Comparison of ENCODE assay signal across 12 mouse cellular contexts in the genomic region with DNA sequence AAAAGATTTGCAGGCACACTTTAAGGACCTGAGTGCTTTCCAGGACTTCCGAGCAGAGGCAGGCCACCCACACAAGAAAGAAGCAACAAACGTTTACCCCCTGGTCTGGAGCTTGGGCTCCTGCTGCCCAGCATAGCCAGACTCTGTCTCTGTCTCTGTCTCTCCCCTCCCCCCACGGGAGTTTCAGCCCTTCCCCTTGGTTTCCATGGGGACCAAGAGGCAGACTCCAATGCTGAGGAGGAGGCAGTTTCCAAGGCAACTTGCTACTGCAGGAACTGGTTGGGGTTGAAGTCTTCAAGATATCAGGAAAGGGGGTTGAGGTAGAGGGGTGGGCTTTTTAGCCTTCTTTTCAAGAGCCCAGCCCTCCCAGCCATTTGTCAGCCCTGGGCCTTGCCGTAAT. TPM values are rescaled to one million over a fixed set of nuclear protein-coding genes. Genes with fewer than 3 reads are reported as not detected.
A peak's percentile ranks its signal among the peaks of the same experiment; 100 is the strongest.
DNase-seq lines count a peak whose midpoint lies in the region; ATAC-seq and TF ChIP-seq lines count a peak whose summit lies in the region.
"Had no signal": no experiment of that assay in that cellular context is flagged by ENCODE, and none has a peak within 500 bp of the region (broad histone marks: within the 10 kb centered on the region; RNA-seq: fewer than 3 reads in every experiment).

No protein-coding gene starts in this region.

- H3K4me2 ChIP-seq in hindbrain, embryonic 16.5 days (ENCODE audit: low read length), result no peak overlapping the region
- no peak overlapping the region for H3K4me2 ChIP-seq in midbrain, postnatal 0 days (ENCODE audit: low read depth, low read length, poor library complexity, severe bottlenecking)

- no peak overlapping the region for H3K9ac ChIP-seq in hindbrain, embryonic 16.5 days (ENCODE audit: low read depth, low read length)
- H3K9ac ChIP-seq in midbrain, postnatal 0 days (replicated peaks; ENCODE audit: low read length, poor library complexity, severe bottlenecking), result no peak overlapping the region

- H3K9me3 ChIP-seq in embryonic facial prominence, embryonic 10.5 days, result no peaks in the 10 kb centered on the region
- H3K9me3 ChIP-seq in hindbrain, embryonic 16.5 days (ENCODE audit: control insufficient read depth, low read length), result no peaks in the 10 kb centered on the region
- no peaks in the 10 kb centered on the region for H3K9me3 ChIP-seq in midbrain, postnatal 0 days (ENCODE audit: low read length)

- H3K4me3 ChIP-seq in embryonic facial prominence, embryonic 10.5 days, result no peak overlapping the region
- H3K4me3 ChIP-seq in hindbrain, embryonic 16.5 days (ENCODE audit: low read length), result no peak overlapping the region
- no peak overlapping the region for H3K4me3 ChIP-seq in midbrain, postnatal 0 days (ENCODE audit: low read depth, low read length)

- WGBS in embryonic facial prominence, embryonic 10.5 days, result 41% methylated on average over 4 of the region's 4 CpGs
- WGBS in hindbrain, embryonic 16.5 days, result 17% methylated on average over 4 of the region's 4 CpGs
- 19% methylated on average over 4 of the region's 4 CpGs for WGBS in midbrain, postnatal 0 days

- H3K27me3 ChIP-seq in embryonic facial prominence, embryonic 10.5 days (replicated peaks; ENCODE audit: low read depth, poor library complexity, severe bottlenecking), result peaks cover 80% of the 10 kb centered on the region
- peaks cover 25% of the 10 kb centered on the region for H3K27me3 ChIP-seq in hindbrain, embryonic 16.5 days (replicated peaks; ENCODE audit: control insufficient read depth, insufficient read depth, low read length)
- H3K27me3 ChIP-seq in midbrain, postnatal 0 days (ENCODE audit: insufficient read depth, low read length), result peaks cover 24% of the 10 kb centered on the region

- no peaks in the 10 kb centered on the region for H3K36me3 ChIP-seq in embryonic facial prominence, embryonic 10.5 days (replicated peaks)
- no peaks in the 10 kb centered on the region for H3K36me3 ChIP-seq in hindbrain, embryonic 16.5 days (ENCODE audit: control insufficient read depth, insufficient read depth, low read length)
- H3K36me3 ChIP-seq in midbrain, postnatal 0 days (ENCODE audit: insufficient read depth, low read length), result no peaks in the 10 kb centered on the region

- peak; percentile 71 for ATAC-seq in hindbrain, embryonic 16.5 days
- peak; percentile 74 for ATAC-seq in midbrain, postnatal 0 days (ENCODE audit: low FRiP score)

- H3K27ac ChIP-seq in embryonic facial prominence, embryonic 10.5 days (replicated peaks), result no peak overlapping the region
- H3K27ac ChIP-seq in hindbrain, embryonic 16.5 days (ENCODE audit: low read depth, low read length), result no peak overlapping the region
- H3K27ac ChIP-seq in midbrain, postnatal 0 days (ENCODE audit: low read depth, low read length), result no peak overlapping the region

- no peak for TF ChIP-seq CTCF in midbrain, postnatal 0 days (IDR thresholded peaks at IDR 0.05)

- DNase-seq in R1 (ENCODE audit: low read depth, low spot score), result peak; percentile 56
- DNase-seq in embryonic facial prominence, embryonic 10.5 days (ENCODE audit: low spot score), result peak; percentile 25
- peak; percentile 77 for DNase-seq in midbrain, postnatal 0 days (ENCODE audit: low spot score)
- no peak for DNase-seq in gastrocnemius, postnatal 10 days
- DNase-seq in lung, postnatal 14 days, result no peak
- DNase-seq in adrenal gland, postnatal 4 days (ENCODE audit: low spot score in 2 of 2), result no peak
- DNase-seq in heart, postnatal 4 days, result no peak
- DNase-seq: cerebellum, adult 11-12 months; kidney, postnatal 36 days had no signal

- H3K4me1 ChIP-seq in embryonic facial prominence, embryonic 10.5 days, result peaks cover 35% of the 10 kb centered on the region
- peaks cover 16% of the 10 kb centered on the region for H3K4me1 ChIP-seq in hindbrain, embryonic 16.5 days (ENCODE audit: control insufficient read depth, insufficient read depth, low read depth, low read length)
- H3K4me1 ChIP-seq in midbrain, postnatal 0 days (ENCODE audit: insufficient read depth, low read length), result peaks cover 13% of the 10 kb centered on the region

RNA-seq across cellular contexts. Expression of gene Ankrd63, which starts 10.5 kb away (rescaled TPM):
- polyA plus RNA-seq in embryonic facial prominence, embryonic 10.5 days (2016; fragmentation: Nextera tagmentation; extraction: Ambion mirVana), result not detected in 2 replicates
- 0.03 TPM in 1 of 2 replicates, not detected in the other for polyA plus RNA-seq in hindbrain, embryonic 16.5 days (2015; fragmentation: Nextera tagmentation; extraction: Ambion mirVana)
- 0.22 TPM in 1 of 2 replicates, not detected in the other for total RNA-seq in midbrain, postnatal 0 days (2014; rRNA removed)
- 0.04 TPM in 1 of 2 replicates, not detected in the other for polyA plus RNA-seq in midbrain, postnatal 0 days (2015; fragmentation: Nextera tagmentation; extraction: Ambion mirVana)
- under 1 TPM in 1 of 2 experiments, not detected in 1; 0.09 TPM for total RNA-seq in gastrocnemius, postnatal 10 days (2021)
- under 1 TPM; 0.20 to 0.59 TPM for total RNA-seq in adrenal gland, postnatal 4 days (2021)
- total RNA-seq in heart, postnatal 4 days (2021), result 1 to 10 TPM; 1.3 to 1.4 TPM
- total RNA-seq: liver, adult 2 months had no signal
- polyA plus RNA-seq: liver, adult 2 months; thymus, postnatal 0 days had no signal

RNA-seq across cellular contexts. Expression of gene Plcb2, which starts 14.0 kb away (rescaled TPM):
- 0.41 and 0.44 TPM in 2 replicates for polyA plus RNA-seq in embryonic facial prominence, embryonic 10.5 days (2016; fragmentation: Nextera tagmentation; extraction: Ambion mirVana)
- polyA plus RNA-seq in hindbrain, embryonic 16.5 days (2015; fragmentation: Nextera tagmentation; extraction: Ambion mirVana), result 0.88 and 1.1 TPM in 2 replicates
- 0.52 and 2.4 TPM in 2 replicates for total RNA-seq in midbrain, postnatal 0 days (2014; rRNA removed)
- 0.53 and 0.63 TPM in 2 replicates for polyA plus RNA-seq in midbrain, postnatal 0 days (2015; fragmentation: Nextera tagmentation; extraction: Ambion mirVana)
- 1 to 10 TPM in 1 of 2 experiments, under 1 TPM in 1; 0.40 to 1.1 TPM for total RNA-seq in gastrocnemius, postnatal 10 days (2021)
- 1 to 10 TPM; 2.2 to 2.7 TPM for total RNA-seq in adrenal gland, postnatal 4 days (2021)
- 1 to 10 TPM; 1.3 to 1.7 TPM for total RNA-seq in heart, postnatal 4 days (2021)

RNA-seq across cellular contexts. Expression of gene Inafm2, which starts 31.3 kb away (rescaled TPM):
- 15.8 and 16.8 TPM in 2 replicates for polyA plus RNA-seq in embryonic facial prominence, embryonic 10.5 days (2016; fragmentation: Nextera tagmentation; extraction: Ambion mirVana)
- polyA plus RNA-seq in hindbrain, embryonic 16.5 days (2015; fragmentation: Nextera tagmentation; extraction: Ambion mirVana), result 20.2 and 20.4 TPM in 2 replicates
- total RNA-seq in midbrain, postnatal 0 days (2014; rRNA removed), result 13.5 and 17.4 TPM in 2 replicates
- 12.6 and 13.3 TPM in 2 replicates for polyA plus RNA-seq in midbrain, postnatal 0 days (2015; fragmentation: Nextera tagmentation; extraction: Ambion mirVana)
- 1 to 10 TPM; 6.0 to 8.6 TPM for total RNA-seq in gastrocnemius, postnatal 10 days (2021)
- 10 to 100 TPM; 27.8 to 30.8 TPM for total RNA-seq in adrenal gland, postnatal 4 days (2021)
- 10 to 100 TPM; 33.9 to 34.9 TPM for total RNA-seq in heart, postnatal 4 days (2021)

RNA-seq across cellular contexts. Expression of gene Ccdc9b, which starts 48.2 kb away (rescaled TPM):
- 0.29 and 0.41 TPM in 2 replicates for polyA plus RNA-seq in embryonic facial prominence, embryonic 10.5 days (2016; fragmentation: Nextera tagmentation; extraction: Ambion mirVana)
- polyA plus RNA-seq in hindbrain, embryonic 16.5 days (2015; fragmentation: Nextera tagmentation; extraction: Ambion mirVana), result 1.0 and 1.3 TPM in 2 replicates
- total RNA-seq in midbrain, postnatal 0 days (2014; rRNA removed), result 1.5 and 3.4 TPM in 2 replicates
- polyA plus RNA-seq in midbrain, postnatal 0 days (2015; fragmentation: Nextera tagmentation; extraction: Ambion mirVana), result 0.74 and 0.79 TPM in 2 replicates
- total RNA-seq in gastrocnemius, postnatal 10 days (2021), result 1 to 10 TPM; 5.7 to 8.5 TPM
- 1 to 10 TPM; 6.1 to 6.9 TPM for total RNA-seq in adrenal gland, postnatal 4 days (2021)
- total RNA-seq in heart, postnatal 4 days (2021), result 1 to 10 TPM; 6.6 to 7.4 TPM

RNA-seq across cellular contexts. Expression of gene Pak6, which starts 51.1 kb away (rescaled TPM):
- 0.45 and 0.72 TPM in 2 replicates for polyA plus RNA-seq in embryonic facial prominence, embryonic 10.5 days (2016; fragmentation: Nextera tagmentation; extraction: Ambion mirVana)
- 45.0 and 53.9 TPM in 2 replicates for polyA plus RNA-seq in hindbrain, embryonic 16.5 days (2015; fragmentation: Nextera tagmentation; extraction: Ambion mirVana)
- total RNA-seq in midbrain, postnatal 0 days (2014; rRNA removed), result 107 and 120 TPM in 2 replicates
- polyA plus RNA-seq in midbrain, postnatal 0 days (2015; fragmentation: Nextera tagmentation; extraction: Ambion mirVana), result 65.5 and 66.1 TPM in 2 replicates
- total RNA-seq in gastrocnemius, postnatal 10 days (2021), result under 1 TPM; 0.33 to 0.43 TPM
- 10 to 100 TPM; 13.8 to 16.3 TPM for total RNA-seq in adrenal gland, postnatal 4 days (2021)
- total RNA-seq in heart, postnatal 4 days (2021), result 10 to 100 TPM; 14.0 to 14.2 TPM
- total RNA-seq: liver, adult 2 months had no signal

Comparison
In these comparisons a context has a peak if more than half of its experiments do, and no peak if none do; other contexts are left out.
1. DNase-seq: peak in R1 (single experiment), embryonic facial prominence, embryonic 10.5 days (single experiment) and midbrain, postnatal 0 days (single experiment); none in gastrocnemius, postnatal 10 days (single experiment), lung, postnatal 14 days (single experiment), adrenal gland, postnatal 4 days (0 of 2) and heart, postnatal 4 days (single experiment).